Mouse (Mus musculus) brain, embryonic 14.5 days (tissue): ENCODE measurements around the gene Efnb3.

Source experiments
- CTCF ChIP-seq: fragments of 200-500 bp; IDR thresholded peaks from 2 replicates; pipeline ENCODE4 v1.5.1; 2012; ENCODE audit warnings: inconsistent platforms, mild to moderate bottlenecking, moderate library complexity, borderline replicate concordance; ENCODE audit not compliant: insufficient read depth, insufficient read length; ENCODE audit errors: extremely low read depth
- POLR2A ChIP-seq: fragments of 200-500 bp; IDR thresholded peaks from 2 replicates; pipeline ENCODE4 v1.6.1; 2012; ENCODE audit warnings: mild to moderate bottlenecking, inconsistent platforms, borderline replicate concordance; ENCODE audit not compliant: poor library complexity, insufficient read depth, insufficient read length, severe bottlenecking; ENCODE audit errors: extremely low read depth

GRCm38 (mm10) chr11:69510796-69511496, 49.1 kb downstream of the Efnb3 start:
- no peak for TF ChIP-seq POLR2A
- TF ChIP-seq CTCF: no peak
